In genomic region chr15:85992125-85992495, GRCm38 (mm10) we compare ENCODE assay signal across 16 mouse cellular contexts. TPM values are rescaled to one million over a fixed set of nuclear protein-coding genes. Genes with fewer than 3 reads are reported as not detected.
DNase-seq lines count a peak whose midpoint lies in the region; ATAC-seq lines count a peak whose summit lies in the region.
"Had no signal": no experiment of that assay in that cellular context is flagged by ENCODE, and none has a peak within 500 bp of the region (broad histone marks: within the 10 kb centered on the region; RNA-seq: fewer than 3 reads in every experiment).

No protein-coding gene starts in this region.

- H3K9ac ChIP-seq in kidney, embryonic 15.5 days, result no peak overlapping the region
- H3K9ac ChIP-seq in neural tube, embryonic 13.5 days, result no peak overlapping the region
- H3K9ac ChIP-seq in hindbrain, embryonic 12.5 days, result no peak overlapping the region
- no peak overlapping the region for H3K9ac ChIP-seq in neural tube, embryonic 15.5 days (replicated peaks)
- H3K9ac ChIP-seq: heart, embryonic 13.5 days; intestine, embryonic 15.5 days; liver, embryonic 13.5 days; stomach, embryonic 15.5 days had no signal

- DNase-seq in kidney, postnatal 14 days, result no peak
- no peak for DNase-seq in neural tube, embryonic 10.5 days (ENCODE audit: extremely low spot score, low spot score)
- no peak for DNase-seq in ovary, adult 18-20 months (ENCODE audit: low spot score)
- no peak for DNase-seq in layer of hippocampus, adult 9-10 months (ENCODE audit: low spot score)
- DNase-seq: gastrocnemius, postnatal 10 days; liver, embryonic 13.5 days; right cerebral cortex, postnatal 25 days; thymus, postnatal 36 days had no signal

- H3K9me3 ChIP-seq in kidney, embryonic 15.5 days (replicated peaks), result no peaks in the 10 kb centered on the region
- no peaks in the 10 kb centered on the region for H3K9me3 ChIP-seq in neural tube, embryonic 13.5 days
- H3K9me3 ChIP-seq in hindbrain, embryonic 12.5 days (replicated peaks), result no peaks in the 10 kb centered on the region
- H3K9me3 ChIP-seq in neural tube, embryonic 15.5 days (replicated peaks), result no peaks in the 10 kb centered on the region
- H3K9me3 ChIP-seq: heart, embryonic 13.5 days; intestine, embryonic 15.5 days; liver, embryonic 13.5 days; stomach, embryonic 15.5 days had no signal

- H3K36me3 ChIP-seq in kidney, embryonic 15.5 days, result no peaks in the 10 kb centered on the region
- H3K36me3 ChIP-seq in neural tube, embryonic 13.5 days, result no peaks in the 10 kb centered on the region
- H3K36me3 ChIP-seq in hindbrain, embryonic 12.5 days, result no peaks in the 10 kb centered on the region
- H3K36me3 ChIP-seq in neural tube, embryonic 15.5 days, result no peaks in the 10 kb centered on the region
- H3K36me3 ChIP-seq: heart, embryonic 13.5 days; intestine, embryonic 15.5 days; liver, embryonic 13.5 days; stomach, embryonic 15.5 days had no signal

- ATAC-seq in kidney, embryonic 15.5 days (replicated peaks; ENCODE audit: low FRiP score), result no peak
- no peak for ATAC-seq in neural tube, embryonic 13.5 days (ENCODE audit: low read depth)
- ATAC-seq in hindbrain, embryonic 12.5 days (ENCODE audit: low FRiP score), result no peak
- no peak for ATAC-seq in neural tube, embryonic 15.5 days (ENCODE audit: low FRiP score)
- ATAC-seq: intestine, embryonic 15.5 days had no signal

- 12% methylated on average over 3 of the region's 3 CpGs for WGBS in kidney, embryonic 15.5 days
- WGBS in neural tube, embryonic 13.5 days, result 12% methylated on average over 3 of the region's 3 CpGs
- WGBS in hindbrain, embryonic 12.5 days, result 42% methylated on average over 3 of the region's 3 CpGs
- 12% methylated on average over 3 of the region's 3 CpGs for WGBS in neural tube, embryonic 15.5 days

- H3K4me3 ChIP-seq in kidney, embryonic 15.5 days (replicated peaks), result no peak overlapping the region
- H3K4me3 ChIP-seq in neural tube, embryonic 13.5 days, result no peak overlapping the region
- no peak overlapping the region for H3K4me3 ChIP-seq in hindbrain, embryonic 12.5 days
- H3K4me3 ChIP-seq in neural tube, embryonic 15.5 days (replicated peaks), result no peak overlapping the region
- H3K4me3 ChIP-seq: erythroblast, embryonic 14.5 days; heart, embryonic 13.5 days; intestine, embryonic 15.5 days; liver, embryonic 13.5 days; stomach, embryonic 15.5 days had no signal

- no peak overlapping the region for H3K4me2 ChIP-seq in kidney, embryonic 15.5 days
- no peak overlapping the region for H3K4me2 ChIP-seq in neural tube, embryonic 13.5 days
- no peak overlapping the region for H3K4me2 ChIP-seq in hindbrain, embryonic 12.5 days (replicated peaks)
- no peak overlapping the region for H3K4me2 ChIP-seq in neural tube, embryonic 15.5 days
- H3K4me2 ChIP-seq: heart, embryonic 13.5 days; intestine, embryonic 15.5 days; liver, embryonic 13.5 days; stomach, embryonic 15.5 days had no signal

- H3K27me3 ChIP-seq in kidney, embryonic 15.5 days, result no peaks in the 10 kb centered on the region
- H3K27me3 ChIP-seq in neural tube, embryonic 13.5 days, result no peaks in the 10 kb centered on the region
- no peaks in the 10 kb centered on the region for H3K27me3 ChIP-seq in hindbrain, embryonic 12.5 days
- H3K27me3 ChIP-seq in neural tube, embryonic 15.5 days (replicated peaks), result no peaks in the 10 kb centered on the region
- H3K27me3 ChIP-seq: intestine, embryonic 15.5 days; liver, embryonic 13.5 days; stomach, embryonic 15.5 days had no signal

- peaks cover 60% of the 10 kb centered on the region for H3K4me1 ChIP-seq in kidney, embryonic 15.5 days
- peaks cover 62% of the 10 kb centered on the region for H3K4me1 ChIP-seq in neural tube, embryonic 13.5 days (replicated peaks)
- H3K4me1 ChIP-seq in hindbrain, embryonic 12.5 days, result peaks cover 41% of the 10 kb centered on the region
- H3K4me1 ChIP-seq in neural tube, embryonic 15.5 days, result peaks cover 46% of the 10 kb centered on the region
- H3K4me1 ChIP-seq: liver, embryonic 13.5 days had no signal

- H3K27ac ChIP-seq in kidney, embryonic 15.5 days, result peak overlapping the region; percentile 85
- H3K27ac ChIP-seq in neural tube, embryonic 13.5 days (replicated peaks), result peak overlapping the region; percentile 62
- peak overlapping the region; percentile 46 for H3K27ac ChIP-seq in hindbrain, embryonic 12.5 days
- peak overlapping the region; percentile 54 for H3K27ac ChIP-seq in neural tube, embryonic 15.5 days (replicated peaks)
- H3K27ac ChIP-seq: heart, embryonic 13.5 days; intestine, embryonic 15.5 days; liver, embryonic 13.5 days; stomach, embryonic 15.5 days had no signal

RNA-seq across cellular contexts. Expression of gene Celsr1, which starts 41.5 kb away (rescaled TPM):
- polyA plus RNA-seq in kidney, embryonic 15.5 days (2015; fragmentation: Nextera tagmentation; extraction: Ambion mirVana), result 3.7 and 3.9 TPM in 2 replicates
- 1.8 TPM in 2 replicates for polyA plus RNA-seq in neural tube, embryonic 13.5 days (2015; fragmentation: Nextera tagmentation; extraction: Ambion mirVana)
- polyA plus RNA-seq in hindbrain, embryonic 12.5 days (2016; fragmentation: Nextera tagmentation; extraction: Ambion mirVana), result 3.4 and 4.3 TPM in 2 replicates
- 0.88 and 1.4 TPM in 2 replicates for polyA plus RNA-seq in neural tube, embryonic 15.5 days (2015; fragmentation: Nextera tagmentation; extraction: Ambion mirVana)
